Mouse (Mus musculus): ENCODE measurements around the gene Sqstm1. TPM values are rescaled to one million over a fixed set of nuclear protein-coding genes. Genes with fewer than 3 reads are reported as not detected.

Gene Sqstm1
- polyA plus RNA-seq, 1 experiment from 2014 or later, result 326 TPM

DNA sequence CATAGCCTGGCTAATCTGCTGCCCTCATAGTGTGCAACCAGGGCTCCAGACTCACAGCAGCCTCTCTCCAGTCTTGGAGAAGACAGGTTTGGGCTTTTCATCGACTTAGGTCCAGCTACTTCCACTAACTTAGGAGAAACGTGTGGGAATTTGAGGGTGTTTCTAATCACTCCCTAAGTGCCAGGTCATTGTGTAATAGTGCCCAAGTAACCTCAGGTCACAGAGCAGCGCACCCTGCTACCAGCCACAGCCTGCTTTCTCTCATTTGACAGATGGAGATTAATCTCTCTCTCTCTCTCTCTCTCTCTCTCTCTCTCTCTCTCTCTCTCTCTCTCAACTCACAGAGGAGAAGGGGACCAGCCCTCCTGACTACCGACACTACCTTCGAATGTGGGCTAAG is 42.3 kb downstream of the Sqstm1 start:
- no peak overlapping the region for H3K4me2 ChIP-seq (ENCODE audit: low read length)
- TF ChIP-seq CTCF (IDR thresholded peaks at IDR 0.05; ENCODE audit: low read depth), result no peak
- H3K9ac ChIP-seq (ENCODE audit: low read depth, low read length), result no peak overlapping the region
- no peaks in the 10 kb centered on the region for H3K9me3 ChIP-seq (replicated peaks; ENCODE audit: low read length)
- no peak for DNase-seq (ENCODE audit: low spot score)
- H3K36me3 ChIP-seq (ENCODE audit: insufficient read depth, low read length), result peaks cover 32% of the 10 kb centered on the region
- no peak overlapping the region for H3K27ac ChIP-seq
- H3K27me3 ChIP-seq (ENCODE audit: insufficient read depth, low read length), result no peaks in the 10 kb centered on the region
- no peak overlapping the region for H3K4me3 ChIP-seq (replicated peaks; ENCODE audit: low read depth, low read length)
- no peaks in the 10 kb centered on the region for H3K4me1 ChIP-seq (replicated peaks; ENCODE audit: insufficient read depth, low read length)
- ATAC-seq (replicated peaks; ENCODE audit: low FRiP score, low read depth), result no peak
- 90% methylated on average over 5 of the region's 5 CpGs for WGBS

DNA sequence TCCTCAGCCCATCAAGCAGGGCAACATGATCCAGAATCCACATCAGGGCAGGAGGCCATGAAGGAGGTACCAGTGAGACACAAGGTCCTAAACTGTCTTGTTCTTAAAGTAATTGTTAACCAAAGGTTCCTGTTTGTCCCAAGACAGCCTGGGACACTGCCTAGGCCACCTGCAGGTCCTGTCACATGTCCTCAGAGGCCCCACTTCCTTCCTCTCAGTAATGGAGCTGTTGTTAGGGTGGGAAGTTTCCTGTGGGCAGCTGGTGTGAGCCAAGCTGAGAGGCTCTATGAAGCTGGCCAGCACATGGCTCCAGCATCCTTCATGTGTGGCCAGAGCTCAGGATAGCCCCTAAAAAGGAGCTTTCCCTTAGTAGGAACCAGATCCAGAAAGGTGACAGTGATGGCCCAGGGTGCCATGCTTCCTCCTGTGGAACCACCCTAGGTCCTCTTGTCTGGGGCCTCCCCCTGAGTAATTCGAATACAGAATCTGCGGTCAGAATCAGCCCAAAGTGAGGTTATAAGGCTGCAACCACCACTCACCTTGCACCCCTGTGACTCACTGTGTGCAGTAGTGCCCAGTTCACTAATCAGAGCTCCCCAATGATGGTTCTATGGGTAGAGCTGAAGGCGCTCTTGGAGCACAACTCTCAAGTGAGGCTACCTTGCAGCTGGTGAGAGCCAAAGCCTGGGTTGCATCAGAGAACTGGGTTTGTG is 48.1 kb downstream of the Sqstm1 start:
- H3K4me1 ChIP-seq (replicated peaks; ENCODE audit: insufficient read depth, low read length), result no peaks in the 10 kb centered on the region
- peak overlapping the region; percentile 8; the same call in 1 of the 2 replicates for H3K27ac ChIP-seq
- no peak for TF ChIP-seq CTCF (IDR thresholded peaks at IDR 0.05; ENCODE audit: low read depth)
- no peak overlapping the region for H3K4me3 ChIP-seq (replicated peaks; ENCODE audit: low read depth, low read length)
- DNase-seq (ENCODE audit: low spot score), result no peak
- no peak overlapping the region for H3K9ac ChIP-seq (ENCODE audit: low read depth, low read length)
- no peaks in the 10 kb centered on the region for H3K27me3 ChIP-seq (ENCODE audit: insufficient read depth, low read length)
- no peaks in the 10 kb centered on the region for H3K9me3 ChIP-seq (replicated peaks; ENCODE audit: low read length)
- H3K4me2 ChIP-seq (ENCODE audit: low read length), result no peak overlapping the region
- H3K36me3 ChIP-seq (ENCODE audit: insufficient read depth, low read length), result peaks cover 56% of the 10 kb centered on the region
- 93% methylated on average over 3 of the region's 3 CpGs for WGBS
- ATAC-seq (replicated peaks; ENCODE audit: low FRiP score, low read depth), result no peak

DNA sequence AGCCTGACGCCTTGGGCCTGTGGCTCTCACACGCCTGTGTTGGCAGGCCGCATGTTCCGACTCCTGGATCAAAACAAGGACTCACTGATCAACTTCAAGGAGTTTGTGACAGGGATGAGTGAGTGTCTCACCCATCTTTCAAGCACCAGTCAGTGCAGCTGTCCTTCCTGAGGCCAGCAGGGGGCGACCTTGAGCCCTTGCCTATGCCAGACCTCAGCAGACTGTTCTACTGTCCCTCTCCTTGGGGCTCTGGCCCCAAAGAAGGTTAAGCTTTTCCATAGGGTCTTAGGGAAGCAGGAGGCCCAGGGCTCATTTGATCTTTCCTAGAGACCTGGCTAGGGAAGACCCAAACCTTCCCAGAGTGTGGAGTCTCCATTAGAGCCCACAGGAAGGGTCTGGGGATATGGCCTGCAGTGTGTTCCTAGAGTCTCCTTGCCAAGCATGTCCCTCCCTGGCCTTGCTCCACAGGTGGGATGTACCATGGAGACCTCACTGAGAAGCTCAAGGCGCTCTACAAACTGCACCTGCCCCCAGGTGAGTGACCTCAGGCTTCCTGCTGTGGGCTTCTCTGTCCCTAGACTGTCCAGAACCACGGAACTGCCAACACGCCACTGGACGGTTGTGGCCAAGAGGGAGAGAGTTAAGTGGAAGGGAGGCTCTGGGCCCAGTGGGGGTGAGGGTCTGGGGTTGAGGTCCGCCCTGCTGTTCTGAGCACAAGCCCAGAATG is 48.9 kb downstream of the Sqstm1 start:
- H3K9me3 ChIP-seq (replicated peaks; ENCODE audit: low read length), result no peaks in the 10 kb centered on the region
- no peaks in the 10 kb centered on the region for H3K4me1 ChIP-seq (replicated peaks; ENCODE audit: insufficient read depth, low read length)
- peak; percentile 93 for TF ChIP-seq CTCF (IDR thresholded peaks at IDR 0.05; ENCODE audit: low read depth)
- H3K4me3 ChIP-seq (replicated peaks; ENCODE audit: low read depth, low read length), result no peak overlapping the region
- peaks cover 62% of the 10 kb centered on the region for H3K36me3 ChIP-seq (ENCODE audit: insufficient read depth, low read length)
- ATAC-seq (replicated peaks; ENCODE audit: low FRiP score, low read depth), result peak; percentile 51; the same call in 1 of the 2 replicates
- H3K27me3 ChIP-seq (ENCODE audit: insufficient read depth, low read length), result no peaks in the 10 kb centered on the region
- no peak overlapping the region for H3K4me2 ChIP-seq (ENCODE audit: low read length)
- peak overlapping the region; percentile 8; the same call in 1 of the 2 replicates for H3K27ac ChIP-seq
- no peak overlapping the region for H3K9ac ChIP-seq (ENCODE audit: low read depth, low read length)
- 67% methylated on average over 10 of the region's 10 CpGs for WGBS
- peak; percentile 79 for DNase-seq (ENCODE audit: low spot score)

DNA sequence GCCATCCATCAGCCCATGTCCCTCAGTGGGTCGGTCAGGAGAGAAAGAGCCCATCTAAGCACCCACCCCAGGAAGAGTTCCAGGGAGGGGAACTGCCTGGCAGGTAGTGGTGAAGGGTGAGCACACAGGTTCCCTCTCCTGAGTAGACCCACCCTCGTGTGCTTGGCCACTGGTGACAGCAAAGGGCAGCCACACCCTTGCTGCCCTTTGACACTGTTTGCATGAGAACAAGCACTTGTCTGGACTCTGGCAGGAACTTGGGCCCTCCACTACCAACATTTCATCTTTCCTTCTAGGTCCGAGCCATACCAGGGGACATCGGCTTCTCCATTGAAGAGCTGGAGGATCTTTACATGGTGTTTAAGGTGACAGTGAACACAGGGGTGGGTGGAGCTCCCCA is 51.3 kb downstream of the Sqstm1 start:
- DNase-seq (ENCODE audit: low spot score), result no peak
- H3K4me1 ChIP-seq (replicated peaks; ENCODE audit: insufficient read depth, low read length), result no peaks in the 10 kb centered on the region
- H3K9ac ChIP-seq (ENCODE audit: low read depth, low read length), result no peak overlapping the region
- H3K27me3 ChIP-seq (ENCODE audit: insufficient read depth, low read length), result no peaks in the 10 kb centered on the region
- H3K27ac ChIP-seq, result no peak overlapping the region
- 74% methylated on average over 4 of the region's 4 CpGs for WGBS
- no peak for TF ChIP-seq CTCF (IDR thresholded peaks at IDR 0.05; ENCODE audit: low read depth)
- H3K9me3 ChIP-seq (replicated peaks; ENCODE audit: low read length), result no peaks in the 10 kb centered on the region
- no peak for ATAC-seq (replicated peaks; ENCODE audit: low FRiP score, low read depth)
- H3K36me3 ChIP-seq (ENCODE audit: insufficient read depth, low read length), result peaks cover 74% of the 10 kb centered on the region
- no peak overlapping the region for H3K4me2 ChIP-seq (ENCODE audit: low read length)
- no peak overlapping the region for H3K4me3 ChIP-seq (replicated peaks; ENCODE audit: low read depth, low read length)

DNA sequence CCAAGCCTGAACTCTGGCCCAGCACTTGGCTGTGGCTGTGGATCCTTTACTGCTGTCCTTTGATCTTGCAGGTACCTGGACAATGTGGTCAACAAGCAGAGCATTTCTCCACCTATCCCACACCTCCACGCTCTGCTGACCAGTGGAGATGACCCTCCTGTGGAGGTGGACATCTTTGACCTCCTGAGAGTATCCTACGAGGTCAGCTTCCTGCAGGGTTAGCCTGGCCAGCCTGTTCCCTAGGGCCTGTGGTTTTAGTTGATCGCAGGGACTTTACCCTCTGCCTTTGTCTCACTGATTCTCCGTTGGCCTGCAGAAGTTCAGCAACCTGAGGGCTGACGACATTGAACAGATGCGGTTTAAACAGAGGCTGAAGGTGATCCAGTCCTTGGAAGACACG is 52.3 kb downstream of the Sqstm1 start:
- no peak for ATAC-seq (replicated peaks; ENCODE audit: low FRiP score, low read depth)
- no peaks in the 10 kb centered on the region for H3K27me3 ChIP-seq (ENCODE audit: insufficient read depth, low read length)
- H3K9me3 ChIP-seq (replicated peaks; ENCODE audit: low read length), result no peaks in the 10 kb centered on the region
- no peak overlapping the region for H3K4me2 ChIP-seq (ENCODE audit: low read length)
- H3K36me3 ChIP-seq (ENCODE audit: insufficient read depth, low read length), result peaks cover 70% of the 10 kb centered on the region
- no peak overlapping the region for H3K4me3 ChIP-seq (replicated peaks; ENCODE audit: low read depth, low read length)
- no peak for DNase-seq (ENCODE audit: low spot score)
- no peak overlapping the region for H3K27ac ChIP-seq
- TF ChIP-seq CTCF (IDR thresholded peaks at IDR 0.05; ENCODE audit: low read depth), result no peak
- peaks cover 10% of the 10 kb centered on the region; the same call in 1 of the 2 replicates for H3K4me1 ChIP-seq (replicated peaks; ENCODE audit: insufficient read depth, low read length)
- WGBS, result 80% methylated on average over 7 of the region's 7 CpGs
- no peak overlapping the region for H3K9ac ChIP-seq (ENCODE audit: low read depth, low read length)

DNA sequence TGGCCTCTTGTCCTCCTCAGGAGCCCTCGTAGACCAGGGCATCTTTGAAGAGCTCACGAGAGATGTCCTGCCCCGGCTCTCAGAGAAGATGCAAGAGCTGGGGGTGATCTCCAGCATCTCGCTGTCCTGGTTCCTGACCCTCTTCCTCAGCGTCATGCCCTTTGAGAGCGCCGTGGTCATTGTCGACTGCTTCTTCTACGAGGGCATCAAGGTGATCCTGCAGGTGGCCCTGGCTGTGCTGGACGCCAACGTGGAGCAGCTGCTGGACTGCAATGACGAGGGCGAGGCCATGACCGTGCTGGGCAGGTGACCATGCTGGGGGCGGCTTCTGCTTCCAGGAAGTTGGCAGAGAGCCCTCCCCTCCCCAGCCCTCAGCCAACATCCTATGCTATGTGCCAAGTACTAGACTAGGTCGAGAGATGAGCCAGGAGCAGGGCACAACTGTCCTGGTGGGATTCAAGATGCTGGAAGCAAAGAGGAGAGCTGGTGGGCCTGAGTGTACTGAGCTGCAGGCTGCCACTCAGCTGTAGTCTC is 53.8 kb downstream of the Sqstm1 start:
- H3K4me2 ChIP-seq (ENCODE audit: low read length), result no peak overlapping the region
- no peak overlapping the region for H3K27ac ChIP-seq
- H3K4me3 ChIP-seq (replicated peaks; ENCODE audit: low read depth, low read length), result no peak overlapping the region
- H3K9me3 ChIP-seq (replicated peaks; ENCODE audit: low read length), result no peaks in the 10 kb centered on the region
- H3K9ac ChIP-seq (ENCODE audit: low read depth, low read length), result no peak overlapping the region
- H3K36me3 ChIP-seq (ENCODE audit: insufficient read depth, low read length), result peaks cover 70% of the 10 kb centered on the region
- TF ChIP-seq CTCF (IDR thresholded peaks at IDR 0.05; ENCODE audit: low read depth), result no peak
- 89% methylated on average over 16 of the region's 16 CpGs for WGBS
- peaks cover 10% of the 10 kb centered on the region; the same call in 1 of the 2 replicates for H3K4me1 ChIP-seq (replicated peaks; ENCODE audit: insufficient read depth, low read length)
- no peak for ATAC-seq (replicated peaks; ENCODE audit: low FRiP score, low read depth)
- DNase-seq (ENCODE audit: low spot score), result no peak
- H3K27me3 ChIP-seq (ENCODE audit: insufficient read depth, low read length), result no peaks in the 10 kb centered on the region

Data from kidney, postnatal 0 days (tissue).